Mouse (Mus musculus): ENCODE measurements around the gene Gm17428. TPM values are rescaled to one million over a fixed set of nuclear protein-coding genes. Genes with fewer than 3 reads are reported as not detected.
"Not testable (repeated sequence)": the region's sequence is repeated elsewhere in the genome, so short reads cannot be mapped to it uniquely, and the experiment has no call there.

The Gm17428 gene
- polyA plus RNA-seq, 1 experiment from 2014 or later: not detected

DNA sequence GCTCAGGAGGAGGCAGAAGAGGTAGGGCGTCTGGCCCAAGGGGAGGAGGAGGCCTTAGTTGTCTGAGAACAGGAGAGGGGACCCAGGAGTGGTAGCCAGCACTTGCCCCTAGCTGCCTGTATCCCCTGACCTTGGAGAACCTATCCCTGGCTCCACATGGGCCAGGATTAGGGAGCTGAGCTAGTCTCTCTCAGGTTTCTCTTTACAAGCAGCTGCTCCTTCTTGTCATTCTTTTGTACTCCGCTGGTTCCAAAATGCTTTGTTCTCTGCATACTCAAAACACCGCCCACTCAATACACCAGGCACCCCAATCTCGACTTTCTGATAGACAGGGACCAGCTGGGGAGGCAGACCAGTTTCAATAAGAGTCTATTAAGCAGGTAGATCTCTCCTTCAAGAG lies 20.6 kb downstream of the Gm17428 start:
- Histone ChIP-seq H3K36me3 (ENCODE audit: insufficient read depth, low read length) (no peaks in the 10 kb centered on the region), H3K9me3 (ENCODE audit: low read length) (no peaks in the 10 kb centered on the region), H3K9ac (replicated peaks; ENCODE audit: low read depth) (no peak overlapping the region), H3K27me3 (replicated peaks; ENCODE audit: insufficient read depth, low read length) (no peaks in the 10 kb centered on the region), H3K4me2 (replicated peaks; ENCODE audit: low read depth, low read length) (no peak overlapping the region), H3K4me1 (ENCODE audit: insufficient read depth, low read depth, low read length) (no peaks in the 10 kb centered on the region), H3K27ac (ENCODE audit: low read length) (no peak overlapping the region), H3K4me3 (ENCODE audit: low read depth, low read length) (no peak overlapping the region)
- ATAC-seq (no peak), DNase-seq (ENCODE audit: low spot score) (no peak)
- TF ChIP-seq EP300 (IDR thresholded peaks at IDR 0.05) (no peak), CTCF (IDR thresholded peaks at IDR 0.05) (no peak)
- WGBS: 38% methylated on average over 4 of the region's 4 CpGs

DNA sequence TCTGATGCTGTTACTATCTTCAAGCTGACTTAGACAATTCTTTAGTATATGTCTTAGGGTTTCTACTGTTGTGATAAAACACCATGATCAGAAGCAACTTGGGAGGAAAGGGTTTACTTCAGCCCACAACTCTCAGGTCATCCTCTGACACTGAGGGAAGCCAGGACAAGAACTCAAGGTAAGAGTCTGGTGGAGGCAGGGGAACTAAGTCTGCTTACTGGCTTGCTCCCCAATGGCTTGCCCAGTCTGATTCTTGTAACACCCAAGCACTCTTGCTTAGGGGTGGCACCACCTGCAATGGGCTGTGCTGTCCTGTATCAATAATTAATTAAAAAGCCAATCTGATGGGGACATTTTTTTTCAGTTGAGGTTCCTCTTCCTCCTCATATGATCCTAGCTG lies 21.9 kb downstream of the Gm17428 start:
- no peaks in the 10 kb centered on the region for H3K27me3 ChIP-seq (replicated peaks; ENCODE audit: insufficient read depth, low read length)
- H3K27ac ChIP-seq (ENCODE audit: low read length): no peak overlapping the region
- H3K36me3 ChIP-seq (ENCODE audit: insufficient read depth, low read length): no peaks in the 10 kb centered on the region
- peaks cover 7% of the 10 kb centered on the region for H3K4me1 ChIP-seq (ENCODE audit: insufficient read depth, low read depth, low read length)
- H3K4me2 ChIP-seq (replicated peaks; ENCODE audit: low read depth, low read length): no peak overlapping the region
- no peak overlapping the region for H3K4me3 ChIP-seq (ENCODE audit: low read depth, low read length)
- H3K9me3 ChIP-seq (ENCODE audit: low read length): no peaks in the 10 kb centered on the region
- no peak for ATAC-seq
- TF ChIP-seq EP300 (IDR thresholded peaks at IDR 0.05) (no peak), CTCF (IDR thresholded peaks at IDR 0.05) (no peak)
- no peak for DNase-seq (ENCODE audit: low spot score)
- no peak overlapping the region for H3K9ac ChIP-seq (replicated peaks; ENCODE audit: low read depth)

- not testable (repeated sequence) for H3K27me3 ChIP-seq (replicated peaks; ENCODE audit: insufficient read depth, low read length); DNase-seq (ENCODE audit: low spot score); H3K4me3 ChIP-seq (ENCODE audit: low read depth, low read length); H3K36me3 ChIP-seq (ENCODE audit: insufficient read depth, low read length); ATAC-seq; H3K27ac ChIP-seq (ENCODE audit: low read length); H3K9me3 ChIP-seq (ENCODE audit: low read length); H3K4me2 ChIP-seq (replicated peaks; ENCODE audit: low read depth, low read length); H3K9ac ChIP-seq (replicated peaks; ENCODE audit: low read depth)
- TF ChIP-seq CTCF (IDR thresholded peaks at IDR 0.05): peak; percentile 24
- 78% methylated on average over 5 of the region's 5 CpGs for WGBS
- H3K4me1 ChIP-seq (ENCODE audit: insufficient read depth, low read depth, low read length): peaks cover 15% of the 10 kb centered on the region
Observed at GRCm38 (mm10) chr14:54999868-55000267, 23.1 kb downstream of the Gm17428 start.

GRCm38 (mm10) chr14:55000814-55001213 lies 24.1 kb downstream of the Gm17428 start:
- no peak for ATAC-seq
- Histone ChIP-seq H3K27ac (ENCODE audit: low read length) (no peak overlapping the region), H3K4me2 (replicated peaks; ENCODE audit: low read depth, low read length) (no peak overlapping the region), H3K4me3 (ENCODE audit: low read depth, low read length) (no peak overlapping the region), H3K4me1 (ENCODE audit: insufficient read depth, low read depth, low read length) (peaks cover 15% of the 10 kb centered on the region), H3K27me3 (replicated peaks; ENCODE audit: insufficient read depth, low read length) (no peaks in the 10 kb centered on the region), H3K36me3 (ENCODE audit: insufficient read depth, low read length) (no peaks in the 10 kb centered on the region), H3K9me3 (ENCODE audit: low read length) (no peaks in the 10 kb centered on the region), H3K9ac (replicated peaks; ENCODE audit: low read depth) (no peak overlapping the region)
- DNase-seq (ENCODE audit: low spot score): no peak
- whole genome bisulfite sequencing: 82% methylated on average over 6 of the region's 6 CpGs
- TF ChIP-seq EP300 (IDR thresholded peaks at IDR 0.05): no peak
- no peak for TF ChIP-seq CTCF (IDR thresholded peaks at IDR 0.05)

DNA sequence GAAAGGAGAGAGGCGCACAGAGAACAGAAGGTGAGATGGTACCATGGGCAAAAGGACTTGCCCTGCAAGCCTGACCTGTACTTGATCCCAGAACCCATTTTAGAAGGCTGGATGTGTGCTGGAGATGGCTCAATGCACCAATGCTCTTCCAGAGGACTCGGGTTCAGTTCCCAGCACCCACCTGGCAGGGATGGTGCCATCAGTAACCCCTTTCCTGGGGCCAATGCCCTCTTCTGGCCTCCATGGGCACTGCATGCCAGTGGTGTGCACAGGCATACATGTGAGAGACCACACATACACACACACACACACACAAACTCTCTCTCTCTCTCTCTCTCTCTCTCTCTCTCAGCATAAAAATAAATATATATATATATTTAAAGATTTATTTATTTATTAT lies 24.7 kb downstream of the Gm17428 start:
- TF ChIP-seq EP300 (IDR thresholded peaks at IDR 0.05) (no peak), CTCF (IDR thresholded peaks at IDR 0.05) (no peak)
- DNase-seq (ENCODE audit: low spot score) (no peak), ATAC-seq (no peak)
- Histone ChIP-seq H3K27me3 (replicated peaks; ENCODE audit: insufficient read depth, low read length) (no peaks in the 10 kb centered on the region), H3K4me1 (ENCODE audit: insufficient read depth, low read depth, low read length) (peaks cover 15% of the 10 kb centered on the region), H3K9ac (replicated peaks; ENCODE audit: low read depth) (no peak overlapping the region), H3K9me3 (ENCODE audit: low read length) (no peaks in the 10 kb centered on the region), H3K27ac (ENCODE audit: low read length) (no peak overlapping the region), H3K36me3 (ENCODE audit: insufficient read depth, low read length) (no peaks in the 10 kb centered on the region), H3K4me3 (ENCODE audit: low read depth, low read length) (no peak overlapping the region), H3K4me2 (replicated peaks; ENCODE audit: low read depth, low read length) (no peak overlapping the region)
- 94% methylated on average over 2 of the region's 2 CpGs for WGBS

GRCm38 (mm10) chr14:55001938-55002686 lies 25.4 kb downstream of the Gm17428 start:
- no peaks in the 10 kb centered on the region for H3K9me3 ChIP-seq (ENCODE audit: low read length)
- H3K4me3 ChIP-seq (ENCODE audit: low read depth, low read length): no peak overlapping the region
- WGBS: 25% methylated on average over 12 of the region's 12 CpGs
- no peaks in the 10 kb centered on the region for H3K27me3 ChIP-seq (replicated peaks; ENCODE audit: insufficient read depth, low read length)
- H3K36me3 ChIP-seq (ENCODE audit: insufficient read depth, low read length): no peaks in the 10 kb centered on the region
- DNase-seq (ENCODE audit: low spot score) (peak; percentile 32), ATAC-seq (no peak)
- 0 out of 2 replicates have a peak overlapping the region, but pooled peaks have one; percentile 1 for H3K4me2 ChIP-seq (replicated peaks; ENCODE audit: low read depth, low read length)
- TF ChIP-seq CTCF (IDR thresholded peaks at IDR 0.05): no peak
- TF ChIP-seq EP300 (IDR thresholded peaks at IDR 0.05): no peak
- H3K9ac ChIP-seq (replicated peaks; ENCODE audit: low read depth): no peak overlapping the region
- H3K4me1 ChIP-seq (ENCODE audit: insufficient read depth, low read depth, low read length): peaks cover 15% of the 10 kb centered on the region
- H3K27ac ChIP-seq (ENCODE audit: low read length): no peak overlapping the region; the same call in 1 of the 2 replicates
